Mouse (Mus musculus): ENCODE measurements at regions not wholly inside any gene's neighbourhood (a gene's known extent, or its start where the extent isn't known, plus 50 kb on each side); places are given as distances from the start of the nearest gene placed in this dataset.

GRCm38 (mm10) chr11:45642142-45642756 lies 209.6 kb upstream of the Clint1 start:
- H3K9me3 ChIP-seq (replicated peaks): no peaks in the 10 kb centered on the region
- no peak overlapping the region for H3K4me3 ChIP-seq (replicated peaks)
- ATAC-seq (ENCODE audit: low read depth) (no peak), DNase-seq (no peak)
- H3K27ac ChIP-seq: no peak overlapping the region
- 62% methylated on average over 9 of the region's 9 CpGs for WGBS (ENCODE audit: insufficient replicate concordance)
- H3K9ac ChIP-seq: no peak overlapping the region
- no peaks in the 10 kb centered on the region for H3K27me3 ChIP-seq
- H3K36me3 ChIP-seq: no peaks in the 10 kb centered on the region
- H3K4me1 ChIP-seq (replicated peaks): no peaks in the 10 kb centered on the region
- H3K4me2 ChIP-seq: no peak overlapping the region

DNA sequence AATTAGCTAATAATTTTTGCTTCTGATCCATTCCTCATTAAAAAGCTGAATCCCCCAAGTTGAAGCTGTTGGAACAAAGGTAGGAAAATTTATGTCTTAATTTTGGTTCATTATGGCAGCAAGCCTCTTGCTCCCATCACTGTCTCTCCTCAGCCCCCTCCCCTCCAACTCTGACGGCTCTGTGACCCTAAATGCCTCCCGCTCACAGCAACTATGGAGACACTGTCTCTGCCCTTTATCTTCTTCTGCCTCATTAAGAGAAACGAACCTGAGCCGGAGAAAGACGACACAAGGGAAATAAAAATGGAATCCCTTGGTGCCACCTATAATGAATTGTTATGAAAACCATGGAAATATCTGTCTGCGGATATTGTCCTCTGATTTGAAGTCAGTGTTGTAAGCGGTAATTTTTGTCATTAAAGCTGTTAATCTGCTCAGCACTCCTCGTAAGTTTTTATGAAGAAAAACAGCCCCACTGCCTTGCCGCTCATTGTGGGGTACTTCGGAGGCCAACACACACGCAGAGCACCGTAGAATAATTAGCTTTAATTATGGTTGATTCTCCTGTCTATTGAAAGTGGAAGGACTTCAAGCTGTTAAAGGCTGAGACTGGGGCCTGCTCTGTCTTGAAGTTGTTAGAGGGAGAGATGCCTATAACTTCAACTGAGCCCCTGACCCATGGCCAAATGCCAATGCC lies 208.1 kb upstream of the Clint1 start:
- H3K36me3 ChIP-seq: no peaks in the 10 kb centered on the region
- 70% methylated on average over 12 of the region's 12 CpGs for WGBS (ENCODE audit: insufficient replicate concordance)
- no peak for DNase-seq

GRCm38 (mm10) chr11:45645815-45646214 lies 206.0 kb upstream of the Clint1 start:
- ATAC-seq (ENCODE audit: low read depth) (no peak), DNase-seq (no peak)
- no peaks in the 10 kb centered on the region for H3K4me1 ChIP-seq (replicated peaks)
- no peak overlapping the region for H3K4me2 ChIP-seq
- WGBS (ENCODE audit: insufficient replicate concordance): 33% methylated on average over 3 of the region's 3 CpGs
- no peak overlapping the region for H3K27ac ChIP-seq
- no peaks in the 10 kb centered on the region for H3K36me3 ChIP-seq
- H3K4me3 ChIP-seq (replicated peaks): no peak overlapping the region
- no peaks in the 10 kb centered on the region for H3K27me3 ChIP-seq
- H3K9me3 ChIP-seq (replicated peaks): no peaks in the 10 kb centered on the region
- no peak overlapping the region for H3K9ac ChIP-seq

More for the DNA sequence above, 208.1 kb upstream of the Clint1 start:
- no peaks in the 10 kb centered on the region for H3K27me3 ChIP-seq
- H3K4me1 ChIP-seq (replicated peaks): no peaks in the 10 kb centered on the region
- ATAC-seq (ENCODE audit: low read depth): no peak
- no peak overlapping the region for H3K27ac ChIP-seq
- H3K9ac ChIP-seq: no peak overlapping the region
- no peaks in the 10 kb centered on the region for H3K9me3 ChIP-seq (replicated peaks)
- H3K4me2 ChIP-seq: no peak overlapping the region
- H3K4me3 ChIP-seq (replicated peaks): no peak overlapping the region

- no peak overlapping the region for H3K4me3 ChIP-seq (replicated peaks)
- no peaks in the 10 kb centered on the region for H3K36me3 ChIP-seq
- H3K27me3 ChIP-seq: no peaks in the 10 kb centered on the region
- ATAC-seq (ENCODE audit: low read depth) (no peak), DNase-seq (no peak)
- no peaks in the 10 kb centered on the region for H3K9me3 ChIP-seq (replicated peaks)
- WGBS (ENCODE audit: insufficient replicate concordance): 53% methylated on average over 3 of the region's 3 CpGs
- H3K4me1 ChIP-seq (replicated peaks): no peaks in the 10 kb centered on the region
- H3K4me2 ChIP-seq: no peak overlapping the region
- H3K27ac ChIP-seq: no peak overlapping the region
- H3K9ac ChIP-seq: no peak overlapping the region
Observed at GRCm38 (mm10) chr11:45647888-45648287, 204.0 kb upstream of the Clint1 start.

DNA sequence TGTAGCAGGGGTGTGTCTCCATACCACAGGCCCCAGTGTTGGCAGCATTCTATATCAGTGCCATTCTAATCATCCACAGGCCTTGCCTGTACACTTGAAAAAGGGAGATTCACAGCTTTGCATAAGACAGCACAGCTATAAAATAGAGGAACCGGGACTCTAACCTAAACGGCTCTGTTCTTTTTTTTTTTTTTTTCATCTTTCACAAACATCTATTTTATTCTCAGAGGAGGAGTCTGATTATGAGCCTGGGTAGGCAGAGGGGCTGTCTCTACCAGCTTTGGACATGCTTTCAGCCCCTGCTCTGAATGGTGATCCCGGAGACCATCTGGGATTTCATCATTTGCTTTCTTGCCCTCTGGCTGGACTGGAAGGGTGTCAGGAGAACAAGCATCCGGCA lies 195.6 kb upstream of the Clint1 start:
- ATAC-seq (ENCODE audit: low read depth) (no peak), DNase-seq (no peak)
- Histone ChIP-seq H3K4me2 (no peak overlapping the region), H3K4me1 (replicated peaks) (no peaks in the 10 kb centered on the region), H3K27me3 (no peaks in the 10 kb centered on the region), H3K9ac (no peak overlapping the region), H3K4me3 (replicated peaks) (no peak overlapping the region), H3K27ac (no peak overlapping the region), H3K9me3 (replicated peaks) (no peaks in the 10 kb centered on the region), H3K36me3 (no peaks in the 10 kb centered on the region)
- 72% methylated on average over 4 of the region's 4 CpGs for WGBS (ENCODE audit: insufficient replicate concordance)

- H3K9me3 ChIP-seq (replicated peaks): no peaks in the 10 kb centered on the region
- no peak for DNase-seq
- H3K27ac ChIP-seq: no peak overlapping the region
- H3K27me3 ChIP-seq: no peaks in the 10 kb centered on the region
- H3K4me3 ChIP-seq (replicated peaks): no peak overlapping the region
- WGBS (ENCODE audit: insufficient replicate concordance): 55% methylated on average over 8 of the region's 8 CpGs
- no peak overlapping the region for H3K4me2 ChIP-seq
- ATAC-seq (ENCODE audit: low read depth): no peak
- H3K4me1 ChIP-seq (replicated peaks): no peaks in the 10 kb centered on the region
- H3K9ac ChIP-seq: no peak overlapping the region
- H3K36me3 ChIP-seq: no peaks in the 10 kb centered on the region
Observed at GRCm38 (mm10) chr11:45670156-45670830, 181.6 kb upstream of the Clint1 start.

- no peak overlapping the region for H3K4me3 ChIP-seq (replicated peaks)
- ATAC-seq (ENCODE audit: low read depth) (no peak), DNase-seq (peak; percentile 11)
- no peaks in the 10 kb centered on the region for H3K4me1 ChIP-seq (replicated peaks)
- H3K4me2 ChIP-seq: no peak overlapping the region
- H3K27me3 ChIP-seq: no peaks in the 10 kb centered on the region
- no peaks in the 10 kb centered on the region for H3K36me3 ChIP-seq
- H3K27ac ChIP-seq: no peak overlapping the region
- 51% methylated on average over 11 of the region's 11 CpGs for WGBS (ENCODE audit: insufficient replicate concordance)
- H3K9me3 ChIP-seq (replicated peaks): no peaks in the 10 kb centered on the region
- H3K9ac ChIP-seq: no peak overlapping the region
Observed at GRCm38 (mm10) chr11:45678666-45679292, 173.1 kb upstream of the Clint1 start.

DNA sequence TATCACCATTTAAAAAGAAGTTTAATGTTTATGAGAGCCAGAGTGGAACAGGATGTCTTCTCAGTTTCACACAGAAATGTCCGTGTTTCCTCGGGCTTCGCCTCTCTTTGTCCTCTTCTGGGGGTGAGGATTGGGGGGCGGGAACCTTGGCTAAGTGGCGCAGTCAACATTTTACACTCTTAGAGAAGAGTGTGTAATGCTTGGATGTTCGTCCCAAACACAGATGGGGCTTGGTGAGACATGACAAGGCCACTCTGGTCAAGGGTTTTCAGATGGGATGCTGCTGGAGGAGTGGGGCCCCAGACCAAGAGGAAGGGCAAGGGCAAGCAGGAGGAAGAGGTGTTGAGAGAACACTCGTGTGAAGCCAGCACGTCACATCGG lies 172.6 kb upstream of the Clint1 start:
- Histone ChIP-seq H3K27me3 (no peaks in the 10 kb centered on the region), H3K9ac (no peak overlapping the region), H3K4me2 (no peak overlapping the region), H3K27ac (no peak overlapping the region), H3K36me3 (no peaks in the 10 kb centered on the region), H3K4me1 (replicated peaks) (no peaks in the 10 kb centered on the region), H3K9me3 (replicated peaks) (no peaks in the 10 kb centered on the region), H3K4me3 (replicated peaks) (no peak overlapping the region)
- ATAC-seq (ENCODE audit: low read depth): no peak
- no peak for DNase-seq
- WGBS (ENCODE audit: insufficient replicate concordance): 68% methylated on average over 9 of the region's 9 CpGs

DNA sequence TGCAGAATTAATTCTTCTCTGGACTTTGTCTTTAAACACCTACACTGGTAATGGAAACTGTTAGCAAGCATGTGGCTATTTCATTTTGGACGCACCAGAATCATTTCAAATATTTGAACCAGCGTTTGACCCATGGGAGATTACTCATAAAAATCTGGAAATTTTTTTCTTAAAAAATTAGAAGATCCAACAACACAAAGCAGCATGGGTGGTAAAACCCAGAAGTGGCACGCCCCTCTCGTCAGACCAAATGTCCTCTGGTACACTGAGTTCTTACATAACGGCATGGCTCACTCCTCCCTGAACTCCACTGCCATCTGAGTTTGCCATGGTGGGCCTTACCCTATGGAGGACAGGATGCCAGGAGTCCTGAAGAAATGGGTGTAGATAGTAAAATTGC lies 166.3 kb upstream of the Clint1 start:
- Histone ChIP-seq H3K9me3 (replicated peaks) (no peaks in the 10 kb centered on the region), H3K4me2 (no peak overlapping the region), H3K4me1 (replicated peaks) (no peaks in the 10 kb centered on the region), H3K27ac (no peak overlapping the region), H3K9ac (no peak overlapping the region), H3K36me3 (no peaks in the 10 kb centered on the region), H3K4me3 (replicated peaks) (no peak overlapping the region), H3K27me3 (no peaks in the 10 kb centered on the region)
- no peak for DNase-seq
- WGBS (ENCODE audit: insufficient replicate concordance): 63% methylated on average over 5 of the region's 5 CpGs
- no peak for ATAC-seq (ENCODE audit: low read depth)

DNA sequence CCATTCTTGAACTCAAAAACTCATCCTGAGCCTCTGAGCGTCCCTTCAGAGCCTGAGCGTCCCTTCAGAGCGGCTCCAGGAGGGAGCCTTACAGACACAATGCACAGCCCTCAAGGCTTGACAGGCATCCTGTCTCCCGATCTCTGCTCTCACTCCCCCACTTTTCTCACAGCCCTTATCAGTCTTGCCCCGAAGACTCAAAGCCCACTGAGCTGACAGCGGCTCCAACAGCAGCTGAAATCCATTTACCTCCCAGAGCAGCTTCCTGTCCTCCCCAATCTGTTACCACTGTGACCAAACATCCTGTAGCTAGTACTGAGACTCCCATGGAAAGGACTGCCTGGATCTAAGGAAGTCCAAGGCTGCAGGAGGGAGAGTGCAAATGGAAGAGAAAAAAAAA lies 158.6 kb upstream of the Clint1 start:
- DNase-seq (no peak), ATAC-seq (ENCODE audit: low read depth) (no peak)
- H3K36me3 ChIP-seq: no peaks in the 10 kb centered on the region
- no peak overlapping the region for H3K4me2 ChIP-seq
- H3K4me3 ChIP-seq (replicated peaks): no peak overlapping the region
- no peak overlapping the region for H3K9ac ChIP-seq
- H3K27me3 ChIP-seq: no peaks in the 10 kb centered on the region
- no peak overlapping the region for H3K27ac ChIP-seq
- WGBS (ENCODE audit: insufficient replicate concordance): 17% methylated on average over 6 of the region's 6 CpGs
- H3K9me3 ChIP-seq (replicated peaks): no peaks in the 10 kb centered on the region
- H3K4me1 ChIP-seq (replicated peaks): no peaks in the 10 kb centered on the region

- Histone ChIP-seq H3K36me3 (no peaks in the 10 kb centered on the region), H3K4me2 (no peak overlapping the region), H3K4me1 (replicated peaks) (no peaks in the 10 kb centered on the region), H3K9me3 (replicated peaks) (no peaks in the 10 kb centered on the region), H3K27me3 (no peaks in the 10 kb centered on the region), H3K27ac (no peak overlapping the region), H3K9ac (no peak overlapping the region), H3K4me3 (replicated peaks) (no peak overlapping the region)
- WGBS (ENCODE audit: insufficient replicate concordance): 57% methylated on average over 3 of the region's 3 CpGs
- ATAC-seq (ENCODE audit: low read depth) (no peak), DNase-seq (no peak)
Observed at GRCm38 (mm10) chr11:45701506-45701905, 150.3 kb upstream of the Clint1 start.

All from liver, embryonic 13.5 days (tissue).